Mouse (Mus musculus): ENCODE measurements around the gene Gm13023. TPM values are rescaled to one million over a fixed set of nuclear protein-coding genes. Genes with fewer than 3 reads are reported as not detected.
"Not testable (repeated sequence)": the region's sequence is repeated elsewhere in the genome, so short reads cannot be mapped to it uniquely, and the experiment has no call there.

The Gm13023 gene
- not detected in 2 replicates for total RNA-seq (2014; rRNA removed)
- polyA plus RNA-seq (2015; fragmentation: Nextera tagmentation; extraction: Ambion mirVana) = not detected in 2 replicates

GRCm38 (mm10) chr4:143789052-143789451 lies at the start of gene Gm13023:
Gene Gm13023 (plus strand): TSS chr4:143789352.
- not testable (repeated sequence) for H3K27ac ChIP-seq; H3K4me3 ChIP-seq (ENCODE audit: low read length); H3K36me3 ChIP-seq (ENCODE audit: insufficient read depth, low read length); H3K4me2 ChIP-seq (ENCODE audit: low read depth, low read length); H3K9me3 ChIP-seq (ENCODE audit: low read length); H3K9ac ChIP-seq (replicated peaks; ENCODE audit: low read length); DNase-seq (ENCODE audit: low spot score); H3K4me1 ChIP-seq (ENCODE audit: insufficient read depth, low read length); ATAC-seq; H3K27me3 ChIP-seq (ENCODE audit: insufficient read depth, low read length)
- 89% methylated on average over 3 of the region's 3 CpGs for WGBS

DNA sequence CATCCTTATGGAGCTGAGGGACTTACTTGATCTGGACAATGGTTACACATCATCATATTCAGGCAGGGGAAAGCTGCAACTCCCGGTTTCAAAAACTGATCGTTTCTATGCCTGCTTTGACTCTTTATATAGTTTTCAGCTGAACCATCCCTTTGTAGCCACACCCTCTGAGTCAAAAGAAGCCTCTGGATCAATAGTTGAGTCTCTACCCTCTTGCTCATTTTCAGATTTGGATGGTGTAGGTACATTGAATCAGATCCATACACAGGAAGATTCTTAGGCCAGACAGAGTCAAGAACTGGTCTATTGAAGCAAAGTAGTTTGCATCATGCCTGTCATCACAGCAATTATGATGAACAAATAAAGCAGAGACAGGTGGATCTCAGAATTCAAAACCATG lies 26.8 kb downstream of the Gm13023 start, which contains the start of gene Gm13084:
Gene Gm13084, minus strand, starts transcription at position 101 of the 400 bp plus-strand sequence.
- Histone ChIP-seq H3K4me2 (ENCODE audit: low read depth, low read length) (no peak within 1 kb of the TSS), H3K27ac (no peak within 1 kb of the TSS), H3K27me3 (ENCODE audit: insufficient read depth, low read length) (no peaks in the 10 kb centered on the region), H3K4me3 (ENCODE audit: low read length) (no peak within 1 kb of the TSS), H3K36me3 (ENCODE audit: insufficient read depth, low read length) (no peaks in the 10 kb centered on the region), H3K4me1 (ENCODE audit: insufficient read depth, low read length) (no peaks in the 10 kb centered on the region), H3K9ac (replicated peaks; ENCODE audit: low read length) (no peak within 1 kb of the TSS), H3K9me3 (ENCODE audit: low read length) (peaks cover 16% of the 10 kb centered on the region)
- no peak for TF ChIP-seq CTCF (IDR thresholded peaks at IDR 0.05; ENCODE audit: low read depth)
- 73% methylated on average over 2 of the region's 2 CpGs for WGBS
- DNase-seq (ENCODE audit: low spot score) = no peak
- ATAC-seq = no peak

Other genes with a start within 250 kb of the Gm13023 start
- gene BC080695, start 237.7 kb upstream of the Gm13023 start, total RNA-seq (2014; rRNA removed) = not detected in 2 replicates
- not detected in 2 replicates for gene BC080695, start 237.7 kb upstream of the Gm13023 start, polyA plus RNA-seq (2015; fragmentation: Nextera tagmentation; extraction: Ambion mirVana)
- not detected in 2 replicates for gene Gm13057, start 237.6 kb upstream of the Gm13023 start, total RNA-seq (2014; rRNA removed)
- not detected in 2 replicates for gene Gm13057, start 237.6 kb upstream of the Gm13023 start, polyA plus RNA-seq (2015; fragmentation: Nextera tagmentation; extraction: Ambion mirVana)
- not detected in 2 replicates for gene Gm13083, start 174.3 kb upstream of the Gm13023 start, total RNA-seq (2014; rRNA removed)
- gene Gm13083, start 174.3 kb upstream of the Gm13023 start, polyA plus RNA-seq (2015; fragmentation: Nextera tagmentation; extraction: Ambion mirVana) = not detected in 2 replicates
- gene Gm13088, start 132.1 kb upstream of the Gm13023 start, total RNA-seq (2014; rRNA removed) = not detected in 2 replicates
- not detected in 2 replicates for gene Gm13088, start 132.1 kb upstream of the Gm13023 start, polyA plus RNA-seq (2015; fragmentation: Nextera tagmentation; extraction: Ambion mirVana)
- gene Gm13089, start 86.6 kb upstream of the Gm13023 start, total RNA-seq (2014; rRNA removed) = not detected in 2 replicates
- not detected in 2 replicates for gene Gm13089, start 86.6 kb upstream of the Gm13023 start, polyA plus RNA-seq (2015; fragmentation: Nextera tagmentation; extraction: Ambion mirVana)
- gene Gm13078, start 69.9 kb upstream of the Gm13023 start, total RNA-seq (2014; rRNA removed) = not detected in 2 replicates
- gene Gm13078, start 69.9 kb upstream of the Gm13023 start, polyA plus RNA-seq (2015; fragmentation: Nextera tagmentation; extraction: Ambion mirVana) = not detected in 2 replicates
- gene Gm13084, start 26.7 kb downstream of the Gm13023 start, total RNA-seq (2014; rRNA removed) = not detected in 2 replicates
- not detected in 2 replicates for gene Gm13084, start 26.7 kb downstream of the Gm13023 start, polyA plus RNA-seq (2015; fragmentation: Nextera tagmentation; extraction: Ambion mirVana)
- not detected in 2 replicates for gene Gm13103, start 57.1 kb downstream of the Gm13023 start, total RNA-seq (2014; rRNA removed)
- not detected in 2 replicates for gene Gm13103, start 57.1 kb downstream of the Gm13023 start, polyA plus RNA-seq (2015; fragmentation: Nextera tagmentation; extraction: Ambion mirVana)
- gene Pramef6, start 111.0 kb downstream of the Gm13023 start, total RNA-seq (2014; rRNA removed) = not detected in 2 replicates
- gene Pramef6, start 111.0 kb downstream of the Gm13023 start, polyA plus RNA-seq (2015; fragmentation: Nextera tagmentation; extraction: Ambion mirVana) = not detected in 2 replicates
- gene Pramef25, start 161.7 kb downstream of the Gm13023 start, total RNA-seq (2014; rRNA removed) = not detected in 2 replicates
- gene Pramef25, start 161.7 kb downstream of the Gm13023 start, polyA plus RNA-seq (2015; fragmentation: Nextera tagmentation; extraction: Ambion mirVana) = not detected in 2 replicates
- gene Gm13101, start 177.6 kb downstream of the Gm13023 start, total RNA-seq (2014; rRNA removed) = not detected in 2 replicates
- not detected in 2 replicates for gene Gm13101, start 177.6 kb downstream of the Gm13023 start, polyA plus RNA-seq (2015; fragmentation: Nextera tagmentation; extraction: Ambion mirVana)
- gene Pramef17, start 205.0 kb downstream of the Gm13023 start, total RNA-seq (2014; rRNA removed) = not detected in 2 replicates
- not detected in 2 replicates for gene Pramef17, start 205.0 kb downstream of the Gm13023 start, polyA plus RNA-seq (2015; fragmentation: Nextera tagmentation; extraction: Ambion mirVana)